Mouse (Mus musculus) Patski (cell line): ENCODE measurements at regions not wholly inside any gene's neighbourhood (a gene's known extent, or its start where the extent isn't known, plus 50 kb on each side); places are given as distances from the start of the nearest gene placed in this dataset.

Source experiments
- ATAC-seq: fragments of 100-300 bp; one replicate; pipeline ENCODE4 v1.8.0; 2021
- CTCF ChIA-PET: fragments of 350-600 bp; sonication (Branson Sonifier 250); formaldehyde crosslinking; loops from one replicate; lab custom pipeline; 2022; ENCODE audit warnings: inconsistent platforms; lab: Charles Lee
- POLR2A ChIA-PET: fragments of 350-600 bp; sonication (Branson Sonifier 250); formaldehyde crosslinking; loops from one replicate; lab custom pipeline; 2022; ENCODE audit warnings: antibody characterized with exemption, inconsistent platforms; lab: Charles Lee
- DNase-seq: peaks from one replicate; pipeline ENCODE4 v3.0.0-alpha.2; 2011; ENCODE audit warnings: low read depth, low spot score
- H3K27me3 ChIP-seq: fragments of 371-371 bp; one replicate; pipeline ENCODE4 v1.5.1; 2021
- CTCF ChIP-seq: fragments of 100-300 bp; IDR thresholded peaks from one replicate; pipeline ENCODE4 v1.5.1; 2021
- in situ Hi-C: fragments of 300-500 bp; cut with MboI; formaldehyde crosslinking; loops from 3 replicates; pipeline ENCODE4 v1.11.1; 2018; ENCODE audit warnings: low pct_unique_long_range_greater_than_20kb, mixed read lengths

GRCm38 (mm10) chr14:54104243-54104642 is 149.7 kb downstream of the Dad1 start:
- TF ChIP-seq CTCF = no peak
- ATAC-seq = peak; percentile 65
- peak; percentile 82 for DNase-seq
- no peaks in the 10 kb centered on the region for H3K27me3 ChIP-seq
- POLR2A ChIA-PET = no interaction called here
- CTCF ChIA-PET = interaction anchor here (1.2 to 1.4 kb wide), 2 partner anchors 9 to 11 kb away, joined by 3 read pairs; no protein-coding TSS in a partner anchor
- in situ Hi-C loops = no loop called here

- DNase-seq (no peak), ATAC-seq (no peak)
- in situ Hi-C loops = no loop called here
- no peak for TF ChIP-seq CTCF
- no peaks in the 10 kb centered on the region for H3K27me3 ChIP-seq
- ChIA-PET POLR2A (no interaction called here), CTCF (interaction anchor here (1.2 to 1.7 kb wide), 3 partner anchors 9 to 40 kb away, joined by 3 to 7 read pairs (median 3); no protein-coding TSS in a partner anchor)
These were observed 150.4 kb downstream of the Dad1 start for GRCm38 (mm10) chr14:54103541-54103940.

GRCm38 (mm10) chr14:54103115-54103514 is 150.8 kb downstream of the Dad1 start:
- DNase-seq (no peak), ATAC-seq (no peak)
- POLR2A ChIA-PET = no interaction called here
- no peak for TF ChIP-seq CTCF
- in situ Hi-C loops = no loop called here
- no peaks in the 10 kb centered on the region for H3K27me3 ChIP-seq
- CTCF ChIA-PET = interaction anchor here (1.7 kb wide), 1 partner anchor 39 kb away, joined by 7 read pairs; no protein-coding TSS in a partner anchor

GRCm38 (mm10) chr14:54101775-54102174 is 152.1 kb downstream of the Dad1 start:
- H3K27me3 ChIP-seq = no peaks in the 10 kb centered on the region
- in situ Hi-C loops = no loop called here
- POLR2A ChIA-PET = no interaction called here
- CTCF ChIA-PET = interaction anchor here (1.7 kb wide), 2 partner anchors 38 to 51 kb away, joined by 5 to 7 read pairs; no protein-coding TSS in a partner anchor
- no peak for DNase-seq
- ATAC-seq = no peak
- no peak for TF ChIP-seq CTCF

- TF ChIP-seq CTCF = no peak
- DNase-seq (no peak), ATAC-seq (no peak)
- in situ Hi-C loops = no loop called here
- CTCF ChIA-PET = no interaction called here
- POLR2A ChIA-PET = no interaction called here
- H3K27me3 ChIP-seq = no peaks in the 10 kb centered on the region
These were observed 154.5 kb downstream of the Dad1 start for GRCm38 (mm10) chr14:54099360-54099759.

GRCm38 (mm10) chr14:54098122-54098775 is 155.7 kb downstream of the Dad1 start:
- ATAC-seq (no peak), DNase-seq (no peak)
- CTCF ChIA-PET = interaction anchor here (1.4 kb wide), 1 partner anchor 9 kb away, joined by 4 read pairs; no protein-coding TSS in a partner anchor
- POLR2A ChIA-PET = no interaction called here
- no peaks in the 10 kb centered on the region for H3K27me3 ChIP-seq
- no peak for TF ChIP-seq CTCF
- in situ Hi-C loops = no loop called here

- in situ Hi-C loops = no loop called here
- TF ChIP-seq CTCF = no peak
- DNase-seq (no peak), ATAC-seq (no peak)
- no peaks in the 10 kb centered on the region for H3K27me3 ChIP-seq
- ChIA-PET POLR2A (no interaction called here), CTCF (interaction anchor here (1.4 kb wide), 1 partner anchor 11 kb away, joined by 4 read pairs; no protein-coding TSS in a partner anchor)
These were observed 156.9 kb downstream of the Dad1 start for GRCm38 (mm10) chr14:54097026-54097425.

GRCm38 (mm10) chr14:54092444-54092843 is 161.5 kb downstream of the Dad1 start:
- no peak for TF ChIP-seq CTCF
- no peaks in the 10 kb centered on the region for H3K27me3 ChIP-seq
- ChIA-PET POLR2A (interaction anchor here (0.7 kb wide), 1 partner anchor 574 kb away, joined by 4 read pairs; no protein-coding TSS in a partner anchor), CTCF (interaction anchor here (1.0 to 1.3 kb wide), 2 partner anchors 12 to 58 kb away, joined by 3 read pairs; no protein-coding TSS in a partner anchor)
- DNase-seq = no peak
- no peak for ATAC-seq
- in situ Hi-C loops = no loop called here

GRCm38 (mm10) chr14:54086660-54087059 is 167.2 kb downstream of the Dad1 start:
- CTCF ChIA-PET = no interaction called here
- H3K27me3 ChIP-seq = no peaks in the 10 kb centered on the region
- POLR2A ChIA-PET = no interaction called here
- DNase-seq (no peak), ATAC-seq (no peak)
- in situ Hi-C loops = no loop called here
- TF ChIP-seq CTCF = no peak

- POLR2A ChIA-PET = no interaction called here
- in situ Hi-C loops = loop anchor here (25.0 kb wide), 1 partner anchor 338 kb away; the partner anchor contains the start of gene Slc7a7
- CTCF ChIA-PET = interaction anchor here (1.0 to 3.5 kb wide), 5 partner anchors 9 to 79 kb away, joined by 3 to 18 read pairs (median 5); no protein-coding TSS in a partner anchor
These were observed 179.2 kb downstream of the Dad1 start for GRCm38 (mm10) chr14:54074659-54075058.

More at GRCm38 (mm10) chr14:54074659-54075058, 179.2 kb downstream of the Dad1 start:
- no peak for TF ChIP-seq CTCF
- no peaks in the 10 kb centered on the region for H3K27me3 ChIP-seq
- DNase-seq = no peak
- no peak for ATAC-seq
